Mouse (Mus musculus): Measurements from ENCODE around the gene Slc7a7.
A peak's percentile ranks its signal among the peaks of the same experiment; 100 is the strongest.
"Not testable (repeated sequence)": the region's sequence is repeated elsewhere in the genome, so short reads cannot be mapped to it uniquely, and the experiment has no call there.

Slc7a7 gene

DNA sequence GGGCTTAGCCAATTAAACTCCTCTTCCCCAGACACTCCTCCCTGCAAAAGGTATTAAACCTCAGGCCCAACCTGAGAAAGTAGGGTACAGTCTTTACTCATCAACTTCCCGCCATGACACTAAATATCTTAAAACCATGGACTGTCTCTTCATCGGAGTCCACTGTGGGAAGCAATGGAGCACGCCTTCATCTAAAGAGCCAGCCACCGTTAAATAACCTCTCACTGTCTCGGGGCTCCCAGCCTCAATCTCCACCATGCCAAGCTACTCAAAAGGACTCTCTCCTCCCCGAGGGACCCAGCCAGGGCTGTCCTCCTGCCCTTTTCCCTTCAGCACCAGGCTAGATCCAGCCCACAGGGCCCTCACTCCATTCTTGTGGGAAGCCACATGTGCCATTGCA lies 47.0 kb downstream of the Slc7a7 start:
- no peak for DNase-seq

DNA sequence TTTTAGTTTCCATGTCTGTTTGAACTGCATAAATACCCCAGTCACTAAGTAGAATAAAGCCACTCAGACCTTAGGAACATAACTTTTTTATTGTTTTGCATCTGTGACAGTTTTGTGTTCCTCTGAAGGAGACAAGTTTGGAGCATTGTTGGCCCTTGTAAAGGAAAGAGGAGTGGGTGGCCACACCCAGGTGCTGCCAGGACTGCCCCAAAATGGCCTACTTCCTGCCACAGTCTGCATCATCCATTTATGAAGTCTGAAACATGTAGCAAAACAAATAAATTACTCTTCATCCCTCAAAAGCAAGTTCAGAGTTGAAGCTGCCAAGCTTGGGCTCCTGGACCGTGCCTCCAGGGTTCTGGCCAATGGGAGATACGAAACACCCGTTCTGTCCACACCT lies 48.2 kb downstream of the Slc7a7 start:
- no peak for DNase-seq

- no peak for DNase-seq
These were observed 50.0 kb downstream of the Slc7a7 start for GRCm38 (mm10) chr14:54367429-54368060.

- DNase-seq, result no peak
These were observed 51.0 kb downstream of the Slc7a7 start for GRCm38 (mm10) chr14:54366581-54366980.

DNA sequence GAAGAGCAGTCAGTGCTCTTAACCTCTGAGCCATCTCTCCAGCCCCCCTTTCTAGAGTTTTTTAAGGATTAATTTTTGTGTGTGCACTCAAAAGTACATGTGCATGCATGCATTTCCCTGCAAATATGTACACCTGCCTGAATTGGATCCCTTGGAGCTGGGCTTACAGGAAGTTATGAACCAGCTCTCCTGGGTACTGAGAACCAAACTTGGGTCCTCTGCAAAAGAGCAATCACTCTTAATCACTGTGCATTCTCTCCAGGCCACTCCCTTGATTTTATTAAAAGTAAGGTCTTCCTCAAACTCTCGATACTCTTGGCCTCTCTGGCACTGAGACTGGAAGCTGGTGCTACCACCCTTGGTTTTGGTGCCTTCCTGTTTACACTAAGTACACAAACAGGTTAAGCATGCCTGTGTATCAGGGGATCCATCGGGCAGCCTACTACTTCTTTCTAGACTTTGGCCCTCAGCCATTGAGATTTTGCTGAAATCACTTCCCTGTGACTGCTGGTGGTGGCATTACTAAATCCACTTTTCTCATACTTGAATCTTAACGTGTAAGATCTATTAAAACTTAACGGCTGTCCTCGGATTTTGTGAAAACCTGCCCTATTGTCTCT lies 52.4 kb downstream of the Slc7a7 start:
- no peak for DNase-seq

DNA sequence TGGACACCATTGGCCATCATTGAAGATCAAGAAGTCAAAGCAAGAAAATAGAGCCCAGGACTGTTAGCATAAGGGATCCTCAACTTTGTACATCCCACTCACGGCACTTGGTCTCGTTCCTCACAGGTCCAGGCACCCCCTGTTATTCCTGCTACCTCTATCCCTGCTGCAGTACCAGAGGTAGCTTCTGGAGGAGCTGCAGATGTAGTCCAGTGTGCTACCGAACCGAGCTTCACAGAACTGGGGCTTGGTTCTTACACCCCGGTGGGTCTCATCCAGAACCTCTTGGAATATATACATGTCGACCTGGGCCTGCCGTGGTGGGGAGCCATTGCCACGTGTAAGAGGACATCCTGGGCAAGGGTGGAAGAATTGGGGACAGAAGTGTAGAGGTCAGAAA lies 54.4 kb downstream of the Slc7a7 start:
- no peak for DNase-seq

DNA sequence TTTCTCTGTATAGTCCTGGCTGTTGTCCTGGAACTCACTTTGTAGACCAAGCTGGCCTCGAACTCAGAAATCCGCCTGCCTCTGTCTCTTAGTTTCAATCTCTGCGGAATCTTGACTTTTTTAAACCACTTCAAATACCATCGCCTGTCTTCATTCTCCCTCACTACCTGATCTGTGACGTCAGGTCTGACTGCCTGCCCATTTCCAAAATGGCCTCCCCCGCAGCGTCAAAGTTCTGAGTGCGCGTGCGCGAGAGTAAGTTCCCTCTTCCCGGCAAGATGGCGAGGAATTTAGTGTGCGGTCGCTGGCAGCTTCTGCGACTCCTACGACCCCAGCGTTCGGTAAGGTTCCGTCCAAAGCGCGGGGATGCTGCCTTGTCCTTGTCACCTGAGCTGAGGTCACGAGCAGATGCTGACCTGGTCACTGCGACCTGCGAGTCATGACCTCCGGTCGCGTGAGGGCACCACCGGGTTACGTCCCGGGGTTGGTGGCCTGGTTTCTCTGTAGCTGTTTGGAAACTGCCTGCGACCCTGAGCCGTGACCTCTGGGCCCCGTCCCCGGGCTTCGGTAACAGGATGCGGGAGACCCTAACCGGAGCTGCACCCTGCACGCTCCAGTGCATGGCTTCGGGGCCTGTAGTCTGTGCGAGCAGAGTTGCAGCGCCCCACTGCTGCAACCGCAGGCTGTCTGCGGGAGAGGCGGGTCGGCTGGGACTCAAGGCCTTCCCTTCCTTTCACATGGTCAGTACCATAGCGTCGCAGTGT lies 56.8 kb downstream of the Slc7a7 start, which contains the start of gene Oxa1l:
Oxa1l (plus strand) TSS at position 258 of the 764 bp plus-strand sequence.
- peak; percentile 94 to 96 for DNase-seq

GRCm38 (mm10) chr14:54354406-54354805 lies 63.2 kb downstream of the Slc7a7 start:
- DNase-seq, result no peak

DNA sequence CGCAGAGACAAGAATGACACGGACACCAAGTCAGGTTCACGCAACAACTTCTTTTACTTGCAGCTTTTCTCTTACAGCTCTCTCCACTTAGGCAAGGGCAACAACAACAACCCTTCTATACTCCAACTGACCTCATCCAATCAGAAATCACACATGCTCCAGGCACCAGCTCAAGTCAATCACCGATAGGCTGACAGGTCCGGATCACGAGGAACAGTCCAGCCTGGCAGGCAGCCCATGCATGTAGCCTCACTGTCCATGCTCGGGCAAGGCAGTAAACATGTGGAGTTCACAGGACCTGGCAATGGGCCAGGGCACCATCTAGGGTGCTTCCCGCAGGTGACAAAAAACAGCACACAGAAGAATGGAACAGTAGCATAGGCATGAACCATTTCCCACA lies 65.3 kb downstream of the Slc7a7 start:
- DNase-seq, result no peak

DNA sequence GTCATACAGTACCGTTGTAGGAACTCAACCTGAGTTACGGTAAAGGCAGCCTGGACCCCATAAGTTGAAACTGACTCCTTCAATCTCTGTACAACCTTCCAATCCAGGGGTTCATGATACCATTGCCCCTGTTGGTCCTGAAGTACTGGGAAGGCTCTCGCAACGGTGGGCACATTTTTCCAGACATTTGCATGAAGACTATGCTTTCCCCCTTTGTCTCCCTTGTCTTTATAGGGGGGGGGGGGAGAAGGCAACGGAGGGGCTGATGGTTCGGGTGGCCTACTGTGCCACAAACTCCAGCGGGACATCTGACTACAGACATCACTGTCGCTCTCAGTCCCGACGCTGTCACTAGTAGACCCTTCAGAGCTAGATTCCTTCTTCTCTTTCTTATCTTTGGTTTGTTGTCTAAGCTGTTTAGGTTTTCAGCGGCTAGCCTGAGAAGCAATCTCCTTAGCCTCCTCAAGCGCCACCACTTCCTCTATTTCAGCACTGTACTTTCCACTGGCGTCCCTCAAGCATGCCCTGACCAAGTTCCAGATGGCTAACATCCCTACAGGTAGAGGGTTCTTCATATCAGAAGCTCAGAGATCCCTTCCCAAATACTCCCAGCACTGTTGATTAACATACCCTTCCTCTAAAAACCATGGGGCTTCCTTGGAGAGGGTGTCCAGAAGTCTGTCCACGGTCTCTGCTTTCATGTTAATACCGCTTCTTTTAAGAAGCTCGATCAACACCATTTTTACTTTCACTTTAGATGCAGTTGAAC lies 66.6 kb downstream of the Slc7a7 start:
- DNase-seq, result not testable (repeated sequence)

DNA sequence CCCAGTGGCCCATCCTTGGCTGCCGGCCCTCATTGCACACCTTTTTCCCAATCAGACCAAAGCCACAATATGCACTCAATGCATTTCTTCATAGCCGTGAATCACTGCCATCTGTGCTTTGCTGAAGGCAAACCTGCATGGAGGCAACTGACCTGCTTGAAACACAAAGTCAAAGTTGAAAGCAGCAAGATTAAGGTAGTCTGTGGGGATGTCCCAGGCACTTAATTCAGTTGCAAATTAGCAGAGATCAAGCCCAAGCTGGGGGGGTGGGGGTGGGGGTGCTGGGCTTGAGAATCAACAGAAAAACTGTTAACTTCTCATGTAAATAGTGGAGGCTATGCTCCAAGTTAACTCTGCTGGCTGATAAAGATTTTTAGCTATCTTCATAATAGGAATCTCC lies 75.8 kb downstream of the Slc7a7 start:
- not testable (repeated sequence) for DNase-seq

GRCm38 (mm10) chr14:54340836-54341235 lies 76.7 kb downstream of the Slc7a7 start:
- DNase-seq, result no peak

GRCm38 (mm10) chr14:54333452-54334189 lies 84.0 kb downstream of the Slc7a7 start:
- no peak for DNase-seq

GRCm38 (mm10) chr14:54332176-54333074 lies 85.2 kb downstream of the Slc7a7 start:
- DNase-seq, result no peak

DNA sequence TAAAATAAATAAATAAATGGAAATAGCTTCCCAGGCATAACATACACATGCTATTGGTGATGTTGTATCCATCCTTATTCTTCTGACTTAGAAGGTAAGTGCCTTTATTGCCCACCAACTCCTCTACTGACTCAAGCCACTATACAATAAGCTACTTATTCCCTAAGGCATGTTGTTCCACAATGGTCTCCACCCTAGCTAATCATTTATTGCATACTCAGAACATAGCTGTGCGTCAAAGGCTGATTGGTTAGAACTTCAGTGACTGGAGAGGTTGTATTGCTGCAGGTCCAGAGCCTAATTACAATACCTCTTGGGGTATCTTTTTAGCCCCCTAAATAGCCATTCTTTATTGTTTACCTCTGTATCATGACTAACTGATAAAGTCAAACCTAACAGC lies 86.4 kb downstream of the Slc7a7 start:
- DNase-seq, result no peak

DNA sequence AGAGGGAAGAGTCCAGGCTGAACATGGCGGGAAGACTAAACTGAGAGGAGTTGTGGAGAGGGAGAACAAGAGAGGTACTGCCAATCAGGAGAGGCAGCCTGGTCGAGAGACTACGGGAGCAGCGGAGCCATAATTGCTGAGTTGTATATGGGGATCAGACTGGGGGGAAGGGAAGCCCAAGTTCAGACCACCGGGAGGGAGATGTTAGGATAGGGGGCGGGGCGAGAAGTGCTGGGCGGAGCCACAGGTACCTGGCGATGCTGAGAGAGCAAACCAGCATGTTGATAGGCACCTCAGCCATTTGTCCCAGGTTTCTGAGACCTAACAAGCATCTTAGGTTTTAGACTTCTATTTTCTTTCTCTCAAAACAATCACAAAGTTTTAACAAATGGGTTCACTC lies 88.4 kb downstream of the Slc7a7 start:
- no peak for DNase-seq

- DNase-seq, result no peak
These were observed 89.0 kb downstream of the Slc7a7 start for GRCm38 (mm10) chr14:54328548-54328947.

DNA sequence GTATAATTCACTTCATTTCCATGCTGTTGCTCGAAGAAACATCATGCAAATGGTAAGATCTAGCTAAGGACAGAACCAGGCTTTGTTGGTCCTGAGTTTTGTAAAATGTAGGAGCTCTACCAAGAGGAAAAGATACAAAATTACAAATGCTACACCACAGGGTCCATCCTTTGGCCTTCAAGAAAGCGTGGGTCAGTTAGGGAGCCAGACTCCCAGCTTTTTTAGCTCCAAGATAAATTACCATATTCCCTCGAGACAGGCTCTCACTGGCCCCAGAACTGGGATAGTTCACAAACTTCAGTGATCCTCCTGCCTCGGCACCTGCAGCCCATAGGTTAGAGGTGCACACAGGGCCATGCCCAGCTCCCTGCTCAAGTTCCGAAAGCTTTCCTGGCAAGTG lies 93.1 kb downstream of the Slc7a7 start:
- no peak for DNase-seq

GRCm38 (mm10) chr14:54321556-54322376 lies 95.8 kb downstream of the Slc7a7 start:
- DNase-seq, result no peak

All from lung, adult 18-20 months (tissue).